Mouse (Mus musculus): Measurements from ENCODE around the gene Sgms2. TPM values are rescaled to one million over a fixed set of nuclear protein-coding genes. Genes with fewer than 3 reads are reported as not detected.

Sgms2 gene
- total RNA-seq, 2 experiments from 2014 or later, result 1.4 to 3.1 TPM

- Histone ChIP-seq H3K4me3 (no peak overlapping the region), H3K27ac (no peak overlapping the region)
- DNase-seq (ENCODE audit: low spot score in 2 of 2), result no peak
- TF ChIP-seq CTCF (conservative IDR thresholded peaks at IDR 0.05), result no peak
Observed at GRCm38 (mm10) chr3:131479415-131479814, 11.8 kb downstream of the Sgms2 start.

DNA sequence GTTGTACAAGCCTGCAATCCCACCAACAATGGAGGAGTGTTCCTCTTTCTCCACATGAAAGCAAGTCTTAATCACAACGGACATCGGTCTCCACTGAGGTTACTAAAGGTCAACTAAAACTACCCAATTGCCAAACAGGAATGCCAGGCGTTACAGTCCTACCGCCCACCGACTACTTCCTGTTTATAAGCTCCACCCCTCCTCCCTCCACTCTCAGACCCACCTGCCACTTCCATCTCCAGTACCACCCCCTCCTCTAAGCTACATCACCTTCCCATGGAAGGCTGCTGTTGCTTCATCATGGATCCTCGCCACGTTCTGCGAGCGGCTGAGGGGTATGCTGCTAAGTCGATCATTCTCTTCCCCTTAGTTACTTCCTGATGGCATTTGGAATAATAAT, 15.2 kb downstream of the Sgms2 start:
- Histone ChIP-seq H3K27ac (no peak overlapping the region), H3K4me3 (no peak overlapping the region)
- no peak for TF ChIP-seq CTCF (conservative IDR thresholded peaks at IDR 0.05)
- no peak for DNase-seq (ENCODE audit: low spot score in 2 of 2)

GRCm38 (mm10) chr3:131474526-131474925, 16.7 kb downstream of the Sgms2 start:
- no peak for DNase-seq (ENCODE audit: low spot score in 2 of 2)
- Histone ChIP-seq H3K27ac (no peak overlapping the region), H3K4me3 (no peak overlapping the region)
- no peak for TF ChIP-seq CTCF (conservative IDR thresholded peaks at IDR 0.05)

DNA sequence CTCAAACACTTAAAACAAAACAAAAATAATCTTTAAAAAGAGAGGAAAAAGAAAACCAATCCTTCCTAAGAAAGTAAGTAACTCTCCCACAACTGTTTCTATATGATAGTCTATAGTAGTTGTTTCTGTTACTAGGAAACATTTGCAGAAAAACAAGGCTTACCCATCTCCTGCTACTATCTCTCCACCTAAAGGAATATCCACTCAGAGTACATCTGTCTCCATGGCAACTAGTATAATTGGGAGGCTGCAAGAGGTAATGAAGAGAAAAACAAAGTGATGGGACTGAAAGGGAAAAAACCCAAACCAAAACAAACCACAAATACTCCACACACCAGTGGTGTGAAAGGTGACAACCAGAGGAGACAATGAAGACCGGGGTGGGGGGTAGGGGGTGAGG, 17.7 kb downstream of the Sgms2 start:
- TF ChIP-seq CTCF (conservative IDR thresholded peaks at IDR 0.05), result no peak
- Histone ChIP-seq H3K4me3 (no peak overlapping the region), H3K27ac (no peak overlapping the region)
- DNase-seq (ENCODE audit: low spot score in 2 of 2), result no peak

DNA sequence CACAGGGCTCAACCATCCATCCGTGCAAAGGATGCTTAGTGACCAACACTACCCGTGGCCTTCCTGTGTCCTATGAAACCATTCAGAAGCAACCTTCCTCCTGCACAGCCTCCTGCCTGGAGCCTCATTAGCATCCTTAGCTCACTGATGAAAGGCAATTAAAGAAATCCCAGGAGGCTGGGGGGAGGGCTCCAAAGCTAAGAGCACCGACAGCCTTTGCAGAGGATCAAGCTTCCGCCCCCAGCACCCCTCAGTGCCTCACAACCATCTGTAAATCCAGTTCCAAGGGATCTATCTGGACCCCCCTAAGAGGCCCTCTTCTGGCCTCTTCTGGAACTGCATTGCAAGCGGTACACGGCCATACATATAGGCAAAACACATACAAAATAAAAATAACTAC, 19.4 kb downstream of the Sgms2 start:
- Histone ChIP-seq H3K27ac (peak overlapping the region; percentile 56; the same call in 1 of the 2 replicates), H3K4me3 (no peak overlapping the region)
- TF ChIP-seq CTCF (conservative IDR thresholded peaks at IDR 0.05), result peak; percentile 65
- DNase-seq (ENCODE audit: low spot score in 2 of 2), result no peak

DNA sequence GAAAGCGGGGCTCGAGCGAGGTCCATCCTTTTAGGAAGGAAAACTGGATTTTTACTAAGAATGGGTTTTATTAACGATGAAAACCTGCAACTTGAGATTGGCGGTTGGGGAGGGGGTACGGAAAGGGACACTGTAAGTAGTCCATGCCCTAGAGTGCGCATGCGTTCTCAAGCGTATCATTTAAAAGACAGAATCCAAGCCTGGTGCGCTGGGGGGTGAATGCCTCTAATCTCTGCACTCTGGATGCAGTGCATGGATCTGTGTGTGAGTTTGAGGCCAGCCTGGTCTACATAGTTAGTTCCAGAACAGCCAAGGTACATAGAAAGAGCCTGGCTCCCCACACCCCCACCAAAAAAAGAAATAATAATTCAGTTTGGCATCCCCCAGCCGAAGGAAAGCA, 19.8 kb downstream of the Sgms2 start:
- DNase-seq (ENCODE audit: low spot score in 2 of 2), result no peak
- TF ChIP-seq CTCF (conservative IDR thresholded peaks at IDR 0.05), result no peak
- H3K27ac ChIP-seq, result peak overlapping the region; percentile 56
- H3K4me3 ChIP-seq, result no peak overlapping the region

- Histone ChIP-seq H3K27ac (peak overlapping the region; percentile 56), H3K4me3 (no peak overlapping the region)
- peak in 1 of 2 experiments; percentile 12 for DNase-seq (ENCODE audit: low spot score in 2 of 2)
- TF ChIP-seq CTCF (conservative IDR thresholded peaks at IDR 0.05), result no peak
Observed at GRCm38 (mm10) chr3:131470837-131471236, 20.4 kb downstream of the Sgms2 start.

- no peak overlapping the region for H3K4me3 ChIP-seq
- peak overlapping the region; percentile 56; the same call in 1 of the 2 replicates for H3K27ac ChIP-seq
- DNase-seq (ENCODE audit: low spot score in 2 of 2), result no peak
- no peak for TF ChIP-seq CTCF (conservative IDR thresholded peaks at IDR 0.05)
Observed at GRCm38 (mm10) chr3:131469636-131470035, 21.6 kb downstream of the Sgms2 start.

DNA sequence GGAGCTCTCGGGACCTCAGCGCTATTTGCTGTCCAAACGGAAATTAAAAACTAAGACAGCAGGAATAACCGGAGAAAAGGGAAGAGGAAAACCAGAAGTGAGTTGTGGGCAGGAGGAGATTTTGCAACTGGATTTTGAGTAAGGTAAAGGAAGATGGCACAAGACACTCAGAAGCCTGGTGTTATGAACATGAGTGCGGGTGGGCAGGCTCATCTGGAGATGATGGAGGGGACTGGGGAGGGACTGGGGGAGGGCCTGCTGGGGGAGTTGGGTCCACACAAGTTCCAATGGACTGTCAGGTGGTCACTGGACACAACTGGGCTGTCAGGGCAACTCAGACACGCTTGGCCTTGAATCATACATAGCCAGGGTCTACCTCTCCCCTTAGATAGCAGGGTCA, 24.8 kb downstream of the Sgms2 start:
- no peak for DNase-seq (ENCODE audit: low spot score in 2 of 2)
- TF ChIP-seq CTCF (conservative IDR thresholded peaks at IDR 0.05), result no peak
- Histone ChIP-seq H3K4me3 (no peak overlapping the region), H3K27ac (no peak overlapping the region)

DNA sequence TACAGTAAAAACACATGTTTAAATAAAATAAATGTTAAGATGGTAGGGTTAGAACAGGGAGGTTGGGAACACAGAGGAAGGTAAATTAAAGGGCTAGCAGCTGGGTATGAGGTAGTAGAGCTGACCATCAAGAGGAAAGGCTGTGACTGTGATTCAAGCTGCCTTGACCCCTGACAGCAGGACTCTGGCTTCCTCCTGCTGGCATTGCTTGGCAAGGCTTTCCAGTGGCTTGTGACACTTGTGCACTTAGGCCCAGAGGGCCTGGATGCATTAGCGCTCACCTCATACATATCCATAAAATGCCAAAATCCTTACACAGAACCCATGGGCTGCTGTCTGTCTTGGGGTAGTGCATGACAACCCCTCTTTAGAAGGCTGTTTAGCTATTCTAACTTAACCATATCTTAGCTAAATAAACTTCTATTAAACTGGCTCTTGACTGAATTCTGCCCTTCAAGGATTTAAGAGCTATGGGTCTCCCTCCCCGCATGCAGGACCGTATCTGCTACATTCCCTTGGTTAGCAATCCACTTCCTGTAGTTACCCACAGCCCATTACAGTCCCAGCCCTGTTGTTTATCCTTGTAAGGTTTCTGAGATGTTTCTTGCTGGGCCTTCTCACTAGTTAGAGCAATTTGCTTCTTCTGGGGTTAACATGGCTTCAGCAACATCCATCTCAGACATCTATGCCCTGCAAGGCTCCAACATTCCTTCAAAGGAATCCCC, 25.5 kb downstream of the Sgms2 start:
- Histone ChIP-seq H3K4me3 (no peak overlapping the region), H3K27ac (no peak overlapping the region)
- DNase-seq (ENCODE audit: low spot score in 2 of 2), result no peak
- no peak for TF ChIP-seq CTCF (conservative IDR thresholded peaks at IDR 0.05)

GRCm38 (mm10) chr3:131372996-131373395, 118.2 kb downstream of the Sgms2 start:
- no peak overlapping the region for H3K27ac ChIP-seq
- no peak for DNase-seq (ENCODE audit: low spot score in 2 of 2)
- H3K4me3 ChIP-seq, result no peak overlapping the region
- no peak for TF ChIP-seq CTCF (conservative IDR thresholded peaks at IDR 0.05)

GRCm38 (mm10) chr3:131368678-131369077, 122.5 kb downstream of the Sgms2 start:
- Histone ChIP-seq H3K27ac (no peak overlapping the region), H3K4me3 (no peak overlapping the region)
- DNase-seq (ENCODE audit: low spot score in 2 of 2), result no peak
- no peak for TF ChIP-seq CTCF (conservative IDR thresholded peaks at IDR 0.05)

- no peak for DNase-seq (ENCODE audit: low spot score in 2 of 2)
- no peak overlapping the region for H3K4me3 ChIP-seq
- H3K27ac ChIP-seq, result no peak overlapping the region
- no peak for TF ChIP-seq CTCF (conservative IDR thresholded peaks at IDR 0.05)
Observed at GRCm38 (mm10) chr3:131367452-131367851, 123.8 kb downstream of the Sgms2 start.
